Mouse (Mus musculus) adrenal gland, adult 10 weeks (tissue): ENCODE data around the gene Ica1l. TPM values are rescaled to one million over a fixed set of nuclear protein-coding genes. Genes with fewer than 3 reads are reported as not detected.

ENCODE experiments used
- polyA plus RNA-seq: library from polyadenylated mRNA; stranded (reverse); fragments of 350-450 nt; fragmentation: Illumina TruSeq; extraction: RNeasy Lipid Tissue Mini Kit (QIAGEN cat#74804); gene quantifications from one replicate; pipeline ENCODE4 v1.2.3, GENCODE M21; 2014; ENCODE audit warnings: low read depth, low replicate concordance

Ica1l gene
- 1.7 TPM for polyA plus RNA-seq

GRCm38 (mm10) chr1:60042796-60043469 is at the start of gene Ica1l:
Gene Ica1l, minus strand, starts transcription at chr1:60043184.

Other genes with a start within 250 kb of the Ica1l start
- gene Fam117b, start 130.2 kb downstream of the Ica1l start, polyA plus RNA-seq = 67.1 TPM
- 16.7 TPM for gene Carf, start 55.1 kb upstream of the Ica1l start, polyA plus RNA-seq
- gene Wdr12, start 55.5 kb upstream of the Ica1l start, polyA plus RNA-seq = 26.2 TPM
- gene Nbeal1, start 137.4 kb upstream of the Ica1l start, polyA plus RNA-seq = 87.2 TPM